8 mouse cellular contexts compared by ENCODE assay signal in the genomic region with DNA sequence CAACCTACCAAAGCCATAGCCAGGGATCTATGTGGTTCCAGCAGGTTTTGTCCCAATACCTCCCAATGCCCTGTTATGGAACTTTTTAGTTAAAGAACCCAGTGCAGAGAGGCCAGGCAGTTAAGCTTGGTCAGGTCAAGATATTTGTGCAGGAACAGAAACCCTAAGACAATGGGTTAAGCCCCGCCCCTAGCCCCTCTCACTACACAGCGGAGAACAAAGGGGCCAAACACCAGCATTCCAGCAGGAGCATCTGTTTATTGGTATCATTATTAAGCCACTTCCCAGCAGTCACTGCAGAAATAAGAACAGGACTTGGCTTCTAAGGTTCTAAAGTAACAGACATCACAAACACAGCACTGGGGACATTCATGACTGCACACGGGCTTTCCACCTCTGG. TPM values are rescaled to one million over a fixed set of nuclear protein-coding genes. Genes with fewer than 3 reads are reported as not detected.
DNase-seq lines count a peak whose midpoint lies in the region; ATAC-seq and TF ChIP-seq lines count a peak whose summit lies in the region.

No protein-coding gene starts in this region.

- peaks cover 32% of the 10 kb centered on the region for H3K36me3 ChIP-seq in erythroblast, embryonic 14.5 days (ENCODE audit: control insufficient read depth)
- H3K36me3 ChIP-seq in lung, postnatal 0 days (ENCODE audit: insufficient read depth, low read length), result no peaks in the 10 kb centered on the region
- no peaks in the 10 kb centered on the region for H3K36me3 ChIP-seq in limb, embryonic 13.5 days
- H3K36me3 ChIP-seq in small intestine, adult 2 months (ENCODE audit: control insufficient read depth, insufficient read depth, low read length), result 0 out of 2 replicates have a peak, but pooled peaks cover 2% of the 10 kb centered on the region

- 83% methylated on average over 3 of the region's 3 CpGs for WGBS in lung, postnatal 0 days
- WGBS in limb, embryonic 13.5 days, result 78% methylated on average over 3 of the region's 3 CpGs
- WGBS in small intestine, adult 2 months, result 86% methylated on average over 3 of the region's 3 CpGs

- no peak for ATAC-seq in erythroblast, adult 5-6 weeks (replicated peaks; ENCODE audit: low FRiP score, poor library complexity, severe bottlenecking)
- no peak for ATAC-seq in lung, postnatal 0 days
- no peak for ATAC-seq in limb, embryonic 13.5 days (ENCODE audit: low FRiP score, low read depth)

- peak overlapping the region; percentile 83 for H3K27ac ChIP-seq in lung, postnatal 0 days (ENCODE audit: low read length)
- peak overlapping the region; percentile 69; the same call in 1 of the 2 replicates for H3K27ac ChIP-seq in limb, embryonic 13.5 days
- H3K27ac ChIP-seq in small intestine, adult 2 months (ENCODE audit: insufficient read depth, low read depth, low read length), result peak overlapping the region; percentile 87

- 0 out of 2 replicates have a peak overlapping the region, but pooled peaks have one; percentile 64 for H3K4me2 ChIP-seq in lung, postnatal 0 days (replicated peaks; ENCODE audit: low read depth, low read length)
- H3K4me2 ChIP-seq in limb, embryonic 13.5 days (replicated peaks), result peak overlapping the region; percentile 72

- no peak for TF ChIP-seq POLR2A in small intestine, adult 2 months (IDR thresholded peaks at IDR 0.05; ENCODE audit: low read depth, low read length)

- peaks cover 21% of the 10 kb centered on the region for H3K4me1 ChIP-seq in erythroblast, embryonic 14.5 days (ENCODE audit: control insufficient read depth)
- no peaks in the 10 kb centered on the region for H3K4me1 ChIP-seq in lung, postnatal 0 days (ENCODE audit: insufficient read depth, low read depth, low read length)
- H3K4me1 ChIP-seq in limb, embryonic 13.5 days, result peaks cover 21% of the 10 kb centered on the region
- H3K4me1 ChIP-seq in small intestine, adult 2 months (ENCODE audit: control insufficient read depth, insufficient read depth, insufficient read length, low read length), result peaks cover 7% of the 10 kb centered on the region

- TF ChIP-seq EP300 in lung, postnatal 0 days (IDR thresholded peaks at IDR 0.05), result no peak

- no peak overlapping the region for H3K9ac ChIP-seq in lung, postnatal 0 days (replicated peaks; ENCODE audit: low read depth)
- no peak overlapping the region for H3K9ac ChIP-seq in limb, embryonic 13.5 days

- no peaks in the 10 kb centered on the region for H3K9me3 ChIP-seq in erythroblast, embryonic 14.5 days (ENCODE audit: control insufficient read depth, low read length)
- H3K9me3 ChIP-seq in lung, postnatal 0 days (ENCODE audit: low read length), result no peaks in the 10 kb centered on the region
- H3K9me3 ChIP-seq in limb, embryonic 13.5 days, result no peaks in the 10 kb centered on the region

- no peaks in the 10 kb centered on the region for H3K27me3 ChIP-seq in erythroblast, embryonic 14.5 days (ENCODE audit: control insufficient read depth)
- H3K27me3 ChIP-seq in lung, postnatal 0 days (replicated peaks; ENCODE audit: insufficient read depth, low read length), result no peaks in the 10 kb centered on the region
- H3K27me3 ChIP-seq in limb, embryonic 13.5 days, result no peaks in the 10 kb centered on the region
- H3K27me3 ChIP-seq in small intestine, adult 2 months (ENCODE audit: control insufficient read depth, insufficient read depth, low read length), result no peaks in the 10 kb centered on the region

- no peak for DNase-seq in lung, postnatal 0 days (ENCODE audit: low spot score)
- DNase-seq in lung, postnatal 14 days, result no peak
- DNase-seq in urinary bladder, postnatal 10 days (ENCODE audit: low spot score), result no peak
- no peak for DNase-seq in cerebellum, adult 18-20 months

- no peak for TF ChIP-seq CTCF in lung, postnatal 0 days (IDR thresholded peaks at IDR 0.05)
- TF ChIP-seq CTCF in small intestine, adult 2 months (IDR thresholded peaks at IDR 0.05; ENCODE audit: extremely low read depth, insufficient read length, insufficient replicate concordance, low read depth, low read length), result no peak

- peak overlapping the region; percentile 75 for H3K4me3 ChIP-seq in erythroblast, embryonic 14.5 days (replicated peaks)
- no peak overlapping the region for H3K4me3 ChIP-seq in lung, postnatal 0 days (ENCODE audit: low read depth, low read length)
- 0 out of 2 replicates have a peak overlapping the region, but pooled peaks have one; percentile 47 for H3K4me3 ChIP-seq in limb, embryonic 13.5 days
- no peak overlapping the region for H3K4me3 ChIP-seq in small intestine, adult 2 months (ENCODE audit: low read depth, low read length)

RNA-seq across cellular contexts. Expression of gene Coq8a, which starts 27.4 kb away (rescaled TPM):
- polyA plus RNA-seq in erythroblast, embryonic 14.5 days (2012), result 0.41 TPM in 2 replicates
- total RNA-seq in erythroblast, adult 5-6 weeks (2015; ENCODE audit: low replicate concordance), result 7.3 TPM in 1 of 2 replicates, not detected in the other
- 2.0 TPM in 1 of 2 replicates, not detected in the other for total RNA-seq in erythroblast, adult 5-6 weeks (2017; ENCODE audit: low replicate concordance)
- polyA plus RNA-seq in lung, postnatal 0 days (2015; fragmentation: Nextera tagmentation; extraction: Ambion mirVana), result 16.4 and 18.6 TPM in 2 replicates
- 5.7 and 7.8 TPM in 2 replicates for polyA plus RNA-seq in limb, embryonic 13.5 days (2015; fragmentation: Nextera tagmentation; extraction: Ambion mirVana)
- polyA plus RNA-seq in small intestine, adult 2 months (2012; rRNA removed), result 7.4 and 13.2 TPM in 2 replicates

RNA-seq across cellular contexts. Expression of gene Psen2, which starts 36.5 kb away (rescaled TPM):
- polyA plus RNA-seq in erythroblast, embryonic 14.5 days (2012), result 0.46 and 0.60 TPM in 2 replicates
- 7.5 and 7.9 TPM in 2 replicates for total RNA-seq in erythroblast, adult 5-6 weeks (2015; ENCODE audit: low replicate concordance)
- 7.2 and 7.4 TPM in 2 replicates for total RNA-seq in erythroblast, adult 5-6 weeks (2017; ENCODE audit: low replicate concordance)
- polyA plus RNA-seq in lung, postnatal 0 days (2015; fragmentation: Nextera tagmentation; extraction: Ambion mirVana), result 25.1 and 26.4 TPM in 2 replicates
- 14.5 and 14.9 TPM in 2 replicates for polyA plus RNA-seq in limb, embryonic 13.5 days (2015; fragmentation: Nextera tagmentation; extraction: Ambion mirVana)
- 16.1 and 24.7 TPM in 2 replicates for polyA plus RNA-seq in small intestine, adult 2 months (2012; rRNA removed)

Comparison
In these comparisons a context has a peak if more than half of its experiments do, and no peak if none do; other contexts are left out.
1. H3K4me3 ChIP-seq: peak in erythroblast, embryonic 14.5 days (single experiment) and limb, embryonic 13.5 days (single experiment); none in lung, postnatal 0 days (single experiment) and small intestine, adult 2 months (single experiment).
2. Peak in every context shown above with its lines, with median percentiles within 50 percentile points of each other: H3K27ac ChIP-seq.